Mouse (Mus musculus) megakaryocyte-erythroid progenitor cell, adult 5-6 weeks (primary cell): ENCODE results near the gene Ctsq. TPM values are rescaled to one million over a fixed set of nuclear protein-coding genes. Genes with fewer than 3 reads are reported as not detected.
A peak's percentile ranks its signal among the peaks of the same experiment; 100 is the strongest.
"Not testable (repeated sequence)": the region's sequence is repeated elsewhere in the genome, so short reads cannot be mapped to it uniquely, and the experiment has no call there.

Experiments
- ATAC-seq: replicated peaks from 2 replicates; pipeline ENCODE4 v1.8.0; 2016; ENCODE audit warnings: mild to moderate bottlenecking, inconsistent platforms; ENCODE audit not compliant: severe bottlenecking, poor library complexity, low FRiP score, low TSS enrichment
- total RNA-seq, 2 experiments: library from RNA; stranded (forward) in 1 of 2; stranded (reverse) in 1 of 2; fragments of 200-1000, 215-1000 nt in 1 of 2; fragments of >200 nt in 1 of 2; fragmentation: Nextera tagmentation in 1 of 2; gene quantifications; 2 replicates each; pipeline ENCODE4 v1.2.3; 2014 to 2017

The Ctsq gene
- total RNA-seq (2014; fragmentation: Nextera tagmentation) (not detected in 2 replicates), total RNA-seq (2017) (not detected in 2 replicates)

DNA sequence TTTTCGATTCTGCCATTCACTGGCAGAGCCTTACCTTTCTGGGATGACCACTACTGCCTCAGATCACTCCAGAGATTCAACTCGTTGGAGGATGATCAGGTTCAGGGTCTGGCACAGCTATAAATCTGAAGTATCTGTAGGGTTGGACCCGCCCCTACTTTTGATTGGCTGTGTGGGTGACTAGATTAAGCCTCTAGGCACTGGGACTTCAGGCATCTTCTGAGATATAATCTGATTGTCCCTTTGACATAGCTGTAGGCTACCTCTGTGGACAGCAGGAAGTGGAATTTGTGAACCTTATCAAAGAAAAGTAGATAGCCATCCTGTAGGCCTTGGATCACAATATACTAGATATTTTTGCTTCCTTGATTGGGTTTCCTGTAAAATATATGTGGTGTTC lies at the start of gene Ctsq:
Gene Ctsq, minus strand, starts transcription at position 101 of the 400 bp plus-strand sequence.
- no peak for ATAC-seq

DNA sequence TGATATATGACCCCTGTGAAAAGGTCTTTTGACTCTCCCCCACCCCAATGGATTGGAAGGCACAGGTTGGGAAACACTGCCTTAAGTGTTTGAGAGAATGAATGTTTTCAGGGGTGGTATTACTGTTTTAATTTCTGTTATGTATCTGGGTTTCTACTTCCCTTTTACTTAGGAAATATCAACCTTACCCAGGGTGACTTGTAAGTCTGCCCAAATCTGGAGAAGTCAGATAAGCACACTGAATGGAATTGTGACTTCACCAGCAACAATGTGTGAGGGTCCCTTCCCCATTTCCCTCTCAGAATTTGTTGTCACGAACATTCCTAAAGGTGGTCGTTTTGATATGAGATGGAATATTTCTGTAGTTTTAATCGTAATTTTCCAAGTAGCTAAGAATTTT lies 17.6 kb downstream of the Ctsq start:
- ATAC-seq: no peak; the same call in 1 of the 2 replicates

DNA sequence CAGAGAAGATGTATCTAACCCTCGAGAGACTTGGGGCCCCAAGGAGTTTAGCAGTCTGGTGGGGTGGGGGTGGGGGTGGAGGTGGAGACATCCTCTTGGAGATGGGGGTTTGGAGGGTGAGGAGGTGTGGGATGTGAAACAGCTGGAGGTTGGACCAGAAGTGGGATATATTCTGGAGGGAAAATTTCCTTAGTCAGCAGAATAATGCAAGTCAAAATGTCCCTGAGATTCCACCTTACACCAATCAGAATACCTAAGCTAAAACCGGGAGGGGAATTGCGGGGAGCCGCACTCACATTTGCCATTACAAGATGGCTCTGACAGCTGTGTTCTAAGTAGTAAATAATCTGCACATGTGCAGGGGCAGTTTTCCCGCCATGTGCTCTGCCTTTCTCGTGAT lies 18.6 kb downstream of the Ctsq start:
- ATAC-seq: no peak

DNA sequence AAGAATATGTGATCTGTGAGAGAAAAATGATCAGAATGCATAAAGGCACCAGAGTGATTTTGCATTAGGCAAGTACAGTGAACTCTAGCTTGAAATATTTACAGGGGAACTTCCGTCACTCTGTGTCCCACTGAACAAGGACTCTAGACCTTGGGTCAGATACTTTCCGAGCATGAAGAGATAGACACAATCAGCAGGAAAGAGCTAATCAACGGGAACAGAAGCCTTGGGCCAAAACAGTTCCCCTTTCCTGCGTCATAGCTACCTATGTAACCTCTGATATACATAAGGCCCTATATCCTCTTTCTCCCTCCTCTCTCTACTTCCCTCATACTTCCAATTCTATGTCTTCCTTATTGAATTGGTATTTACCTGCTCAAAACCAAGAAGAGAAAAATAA lies 30.3 kb downstream of the Ctsq start:
- ATAC-seq: peak; percentile 44; the same call in 1 of the 2 replicates

DNA sequence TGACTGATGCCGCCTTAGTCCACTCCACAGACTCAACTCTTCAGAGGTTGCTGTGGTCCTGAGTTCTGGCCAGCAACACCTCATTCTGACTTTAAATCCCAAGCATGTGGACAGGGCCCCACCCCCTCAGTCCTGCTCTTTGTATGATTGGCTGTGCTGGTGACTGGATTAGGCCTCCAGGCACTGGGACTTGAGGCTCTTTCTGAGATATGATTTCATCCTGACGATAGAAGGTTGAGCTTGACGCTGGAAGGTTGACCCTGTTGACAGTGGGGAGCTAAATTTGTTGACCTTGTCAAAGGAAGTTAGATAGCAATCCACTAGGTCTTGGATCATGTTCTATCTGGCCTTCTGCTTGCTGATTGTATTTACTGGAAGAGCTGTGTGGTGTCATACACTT lies 34.6 kb downstream of the Ctsq start, which contains the start of gene Ctsj:
Gene Ctsj, minus strand, starts transcription at position 101 of the 400 bp plus-strand sequence.
- ATAC-seq: no peak

DNA sequence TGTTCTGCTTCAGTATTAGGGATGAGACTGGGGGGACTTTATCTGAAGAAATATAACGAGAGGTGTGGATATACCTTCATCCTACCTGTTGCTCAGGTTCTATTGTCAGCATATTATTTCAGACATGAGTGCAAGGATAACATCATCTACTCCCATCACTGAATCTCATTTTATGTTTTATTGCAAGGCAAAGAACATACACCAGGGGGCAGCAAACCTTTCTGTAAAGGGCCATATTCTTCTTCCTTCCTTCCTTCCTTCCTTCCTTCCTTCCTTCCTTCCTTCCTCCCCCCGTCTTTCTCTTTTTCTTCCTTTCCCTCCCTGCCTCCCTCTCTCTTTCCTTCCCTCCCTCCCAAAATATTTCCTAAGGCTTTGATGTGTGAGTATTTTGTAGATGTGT lies 42.8 kb downstream of the Ctsq start:
- ATAC-seq: no peak

DNA sequence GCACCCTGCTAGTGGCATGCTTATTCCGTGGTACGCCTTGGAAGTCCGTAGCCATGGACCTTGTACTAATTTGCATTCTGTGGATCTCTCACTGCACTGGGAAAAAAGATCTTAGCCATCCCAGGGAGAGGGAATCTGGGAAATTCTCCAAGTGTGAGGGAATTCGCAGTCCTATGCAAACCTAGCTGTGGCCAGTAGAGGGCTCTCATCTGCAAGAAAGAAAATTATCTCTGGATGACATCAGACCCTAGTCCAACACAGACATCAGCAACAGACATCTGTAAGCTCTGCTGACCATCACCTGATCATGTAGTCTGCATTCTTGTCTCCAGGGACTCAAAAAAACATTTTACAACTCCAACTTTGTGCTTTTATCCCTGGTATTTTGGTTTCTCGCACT lies 53.5 kb downstream of the Ctsq start:
- ATAC-seq: not testable (repeated sequence)

Other genes starting within 250 kb of the Ctsq start
- not detected in 2 replicates for gene Ctsll3, start 237.8 kb downstream of the Ctsq start, total RNA-seq (2014; fragmentation: Nextera tagmentation)
- not detected in 2 replicates for gene Ctsll3, start 237.8 kb downstream of the Ctsq start, total RNA-seq (2017)
- gene 4930486L24Rik, start 176.2 kb downstream of the Ctsq start, total RNA-seq (2014; fragmentation: Nextera tagmentation): not detected in 2 replicates
- gene 4930486L24Rik, start 176.2 kb downstream of the Ctsq start, total RNA-seq (2017): 0.15 and 0.99 TPM in 2 replicates
- not detected in 2 replicates for gene Gm49392, start 143.7 kb downstream of the Ctsq start, total RNA-seq (2014; fragmentation: Nextera tagmentation)
- not detected in 2 replicates for gene Gm49392, start 143.7 kb downstream of the Ctsq start, total RNA-seq (2017)
- gene Ctla2b, start 143.2 kb downstream of the Ctsq start, total RNA-seq (2014; fragmentation: Nextera tagmentation): 1.9 and 2.1 TPM in 2 replicates
- 13.2 and 27.5 TPM in 2 replicates for gene Ctla2b, start 143.2 kb downstream of the Ctsq start, total RNA-seq (2017)
- not detected in 2 replicates for gene Tpbpb, start 135.8 kb downstream of the Ctsq start, total RNA-seq (2014; fragmentation: Nextera tagmentation)
- not detected in 2 replicates for gene Tpbpb, start 135.8 kb downstream of the Ctsq start, total RNA-seq (2017)
- not detected in 2 replicates for gene Gm49393, start 105.0 kb downstream of the Ctsq start, total RNA-seq (2014; fragmentation: Nextera tagmentation)
- not detected in 2 replicates for gene Gm49393, start 105.0 kb downstream of the Ctsq start, total RNA-seq (2017)
- not detected in 2 replicates for gene Gm49391, start 104.1 kb downstream of the Ctsq start, total RNA-seq (2014; fragmentation: Nextera tagmentation)
- 0.91 and 6.9 TPM in 2 replicates for gene Gm49391, start 104.1 kb downstream of the Ctsq start, total RNA-seq (2017)
- 19.0 and 39.1 TPM in 2 replicates for gene Ctla2a, start 104.0 kb downstream of the Ctsq start, total RNA-seq (2014; fragmentation: Nextera tagmentation)
- gene Ctla2a, start 104.0 kb downstream of the Ctsq start, total RNA-seq (2017): 93.3 and 277 TPM in 2 replicates
- not detected in 2 replicates for gene Tpbpa, start 98.6 kb downstream of the Ctsq start, total RNA-seq (2014; fragmentation: Nextera tagmentation)
- gene Tpbpa, start 98.6 kb downstream of the Ctsq start, total RNA-seq (2017): not detected in 2 replicates
- not detected in 2 replicates for gene Ctsj, start 34.7 kb downstream of the Ctsq start, total RNA-seq (2014; fragmentation: Nextera tagmentation)
- not detected in 2 replicates for gene Ctsj, start 34.7 kb downstream of the Ctsq start, total RNA-seq (2017)
- not detected in 2 replicates for gene Ctsr, start 123.6 kb upstream of the Ctsq start, total RNA-seq (2014; fragmentation: Nextera tagmentation)
- gene Ctsr, start 123.6 kb upstream of the Ctsq start, total RNA-seq (2017): not detected in 2 replicates
- gene Cts6, start 162.8 kb upstream of the Ctsq start, total RNA-seq (2014; fragmentation: Nextera tagmentation): not detected in 2 replicates
- not detected in 2 replicates for gene Cts6, start 162.8 kb upstream of the Ctsq start, total RNA-seq (2017)
- not detected in 2 replicates for gene Cts8, start 214.7 kb upstream of the Ctsq start, total RNA-seq (2014; fragmentation: Nextera tagmentation)
- not detected in 2 replicates for gene Cts8, start 214.7 kb upstream of the Ctsq start, total RNA-seq (2017)
- not detected in 2 replicates for gene Gm49398, start 248.2 kb upstream of the Ctsq start, total RNA-seq (2014; fragmentation: Nextera tagmentation)
- not detected in 2 replicates for gene Gm49398, start 248.2 kb upstream of the Ctsq start, total RNA-seq (2017)